Mouse (Mus musculus) layer of hippocampus, postnatal 36 days (tissue): ENCODE measurements around the gene Rnf133. TPM values are rescaled to one million over a fixed set of nuclear protein-coding genes. Genes with fewer than 3 reads are reported as not detected.

Experiments used
- DNase-seq, 2 experiments: peaks; one replicate each; pipeline ENCODE4 v3.0.0; 2022
- total RNA-seq, 2 experiments: library from RNA; stranded (reverse); gene quantifications; 2 replicates each; pipeline ENCODE4 v1.2.3; 2021

Rnf133 gene
- total RNA-seq = 1 to 10 TPM in 1 of 2 experiments, under 1 TPM in 1; 0.76 to 1.1 TPM

GRCm38 (mm10) chr6:23650205-23650604 lies at the start of gene Rnf133:
Gene Rnf133, minus strand, starts transcription at chr6:23650305.
- DNase-seq = no peak

GRCm38 (mm10) chr6:23678172-23678571 lies 28.1 kb upstream of the Rnf133 start:
- no peak for DNase-seq

- DNase-seq = no peak
Measured at GRCm38 (mm10) chr6:23655036-23655435, 4.9 kb upstream of the Rnf133 start, which contains the start of gene Rnf148. Gene Rnf148, minus strand, starts transcription at chr6:23655136.

- DNase-seq = no peak
Measured at GRCm38 (mm10) chr6:23648732-23649131, 1.4 kb downstream of the Rnf133 start.

GRCm38 (mm10) chr6:23647627-23648247 lies 2.4 kb downstream of the Rnf133 start:
- no peak for DNase-seq

- DNase-seq = no peak
Measured at GRCm38 (mm10) chr6:23637081-23637480, 13.0 kb downstream of the Rnf133 start.

GRCm38 (mm10) chr6:23635208-23635607 lies 14.9 kb downstream of the Rnf133 start:
- no peak for DNase-seq

GRCm38 (mm10) chr6:23634016-23634415 lies 16.1 kb downstream of the Rnf133 start:
- no peak for DNase-seq

GRCm38 (mm10) chr6:23630465-23630864 lies 19.6 kb downstream of the Rnf133 start:
- no peak for DNase-seq

Other genes starting within 250 kb of the Rnf133 start
- gene Rnf148, start 4.8 kb upstream of the Rnf133 start, total RNA-seq = under 1 TPM; 0.47 to 0.71 TPM
- 10 to 100 TPM; 76.9 to 79.9 TPM for gene Cadps2, start 189.1 kb upstream of the Rnf133 start, total RNA-seq